Mouse (Mus musculus) olfactory bulb, adult 2 months (tissue): ENCODE measurements at regions not wholly inside any gene's neighbourhood (a gene's known extent, or its start where the extent isn't known, plus 50 kb on each side); places are given as distances from the start of the nearest gene placed in this dataset.

Experiments used
- H3K27ac ChIP-seq: fragments of 200-500 bp; 2 replicates; pipeline ENCODE4 v1.5.1; 2012; ENCODE audit warnings: low read depth, low read length; ENCODE audit not compliant: insufficient read depth
- H3K4me1 ChIP-seq: fragments of 200-500 bp; 2 replicates; pipeline ENCODE4 v1.6.1; 2012; ENCODE audit warnings: low read length; ENCODE audit not compliant: control insufficient read depth, insufficient read depth
- H3K4me3 ChIP-seq: fragments of 200-500 bp; 2 replicates; pipeline ENCODE4 v1.5.1; 2012; ENCODE audit warnings: mild to moderate bottlenecking, low read depth, low read length, moderate library complexity; ENCODE audit not compliant: insufficient read depth
- CTCF ChIP-seq: fragments of 200-500 bp; IDR thresholded peaks from 2 replicates; pipeline ENCODE4 v1.5.1; 2012; ENCODE audit warnings: low read depth, mild to moderate bottlenecking, low read length, moderate library complexity; ENCODE audit not compliant: insufficient read depth
- POLR2A ChIP-seq: fragments of 200-500 bp; IDR thresholded peaks from 2 replicates; pipeline ENCODE4 v1.6.1; 2012; ENCODE audit warnings: mild to moderate bottlenecking, low read depth, low read length, moderate library complexity; ENCODE audit not compliant: insufficient read depth
- WGBS: fragments of 180-500 bp; shearing (Covaris S2); methylation state at CpG from one replicate; pipeline ENCODE4 v1.1.7; 2018; 5-methylcytosine and 5-hydroxymethylcytosine counted together

DNA sequence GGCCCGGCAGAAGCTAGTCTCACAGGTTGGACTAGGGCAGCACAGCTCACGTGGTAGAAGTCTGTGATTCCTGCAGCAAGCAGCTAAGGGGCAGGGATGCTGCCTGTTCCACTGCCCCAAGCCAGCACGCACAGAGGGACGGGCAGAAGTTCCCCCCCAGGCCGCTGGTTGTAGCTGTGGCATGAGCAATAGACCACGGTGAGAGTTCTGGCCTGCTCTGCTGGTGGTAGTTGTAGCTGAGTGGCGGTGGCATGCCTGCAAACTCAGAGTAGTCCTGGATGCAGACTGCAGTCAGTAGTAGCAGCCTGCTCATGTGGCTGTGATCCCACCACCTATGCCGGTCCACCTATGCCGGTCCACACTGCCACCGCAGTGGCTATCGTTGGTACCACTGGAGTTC lies 71.5 kb upstream of the Rpl39l start:
- no peak for TF ChIP-seq POLR2A
- TF ChIP-seq CTCF: no peak
- H3K4me3 ChIP-seq: no peak overlapping the region
- WGBS: 96% methylated on average over 11 of the region's 11 CpGs
- H3K4me1 ChIP-seq: no peaks in the 10 kb centered on the region
- no peak overlapping the region for H3K27ac ChIP-seq

DNA sequence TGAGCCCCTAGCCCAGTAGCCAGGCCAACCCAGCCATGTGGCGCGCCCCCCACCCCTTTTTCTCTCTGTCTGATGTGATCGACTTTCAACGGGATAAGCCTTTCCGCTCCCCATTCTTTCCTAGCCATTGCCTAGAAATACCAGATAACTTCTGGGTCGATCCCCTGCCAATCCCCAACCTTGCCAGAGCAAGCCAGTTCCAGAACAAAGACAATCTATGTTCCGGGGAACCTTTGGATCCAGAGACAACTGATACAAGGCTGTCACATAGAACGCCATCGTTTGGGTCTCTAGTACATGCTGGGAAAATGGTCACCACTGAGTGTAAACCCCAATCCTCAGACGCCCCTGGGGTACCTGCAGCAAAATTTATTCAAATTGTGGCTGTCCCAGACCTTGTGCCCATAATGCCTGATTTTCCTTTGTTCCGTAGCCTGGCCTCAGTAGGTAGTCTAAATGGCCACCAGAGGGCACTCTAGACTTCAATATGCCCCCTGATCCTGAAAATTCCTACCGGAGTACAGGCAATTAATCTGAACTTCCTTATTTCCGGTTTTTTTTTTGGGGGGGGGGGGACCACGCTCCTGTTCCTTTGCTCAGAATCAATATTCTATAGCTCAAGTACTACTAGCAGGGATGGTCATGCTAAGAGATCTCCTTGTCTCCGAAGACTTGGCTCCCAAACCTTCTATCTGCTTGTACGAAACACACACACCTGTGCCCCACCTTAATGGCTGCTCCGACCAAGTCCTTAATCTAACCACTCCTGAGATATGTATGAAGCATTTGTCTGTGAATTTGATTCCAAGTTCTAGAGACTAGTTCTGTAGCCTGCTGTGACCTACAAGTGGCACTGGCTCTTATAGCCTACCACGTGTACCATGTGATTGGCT lies 81.3 kb upstream of the Rpl39l start:
- TF ChIP-seq POLR2A (no peak), CTCF (no peak)
- Histone ChIP-seq H3K4me1 (peaks cover 3% of the 10 kb centered on the region), H3K27ac (no peak overlapping the region), H3K4me3 (no peak overlapping the region)
- 49% methylated on average over 18 of the region's 18 CpGs for WGBS

DNA sequence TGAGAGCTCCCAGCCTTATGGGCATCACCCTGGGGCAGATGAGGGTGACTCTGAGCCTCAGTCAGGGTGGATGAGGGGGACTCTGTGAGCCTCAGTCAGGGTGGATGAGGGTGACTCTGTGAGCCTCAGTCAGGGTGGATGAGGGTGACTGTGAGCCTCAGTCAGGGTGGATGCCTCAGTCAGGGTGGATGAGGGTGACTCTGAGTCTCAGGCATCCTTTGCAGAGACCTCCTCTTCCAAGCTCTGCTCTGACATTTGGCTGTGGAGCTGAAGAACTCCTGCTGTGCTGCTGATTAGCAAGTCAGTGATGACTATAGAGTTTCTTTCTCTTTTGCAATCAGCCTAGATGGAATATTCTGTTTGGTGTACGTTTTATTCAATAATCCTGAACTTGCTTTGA lies 83.7 kb upstream of the Rpl39l start:
- Histone ChIP-seq H3K27ac (no peak overlapping the region), H3K4me3 (no peak overlapping the region), H3K4me1 (peaks cover 3% of the 10 kb centered on the region)
- TF ChIP-seq POLR2A (no peak), CTCF (no peak)
- 41% methylated on average over 1 of the region's 1 CpGs for WGBS

- WGBS: 79% methylated on average over 5 of the region's 5 CpGs
- Histone ChIP-seq H3K4me1 (peaks cover 3% of the 10 kb centered on the region), H3K27ac (no peak overlapping the region), H3K4me3 (no peak overlapping the region)
- TF ChIP-seq CTCF: no peak
- no peak for TF ChIP-seq POLR2A
Observed at GRCm38 (mm10) chr16:10085429-10085828, 84.6 kb upstream of the Rpl39l start.

DNA sequence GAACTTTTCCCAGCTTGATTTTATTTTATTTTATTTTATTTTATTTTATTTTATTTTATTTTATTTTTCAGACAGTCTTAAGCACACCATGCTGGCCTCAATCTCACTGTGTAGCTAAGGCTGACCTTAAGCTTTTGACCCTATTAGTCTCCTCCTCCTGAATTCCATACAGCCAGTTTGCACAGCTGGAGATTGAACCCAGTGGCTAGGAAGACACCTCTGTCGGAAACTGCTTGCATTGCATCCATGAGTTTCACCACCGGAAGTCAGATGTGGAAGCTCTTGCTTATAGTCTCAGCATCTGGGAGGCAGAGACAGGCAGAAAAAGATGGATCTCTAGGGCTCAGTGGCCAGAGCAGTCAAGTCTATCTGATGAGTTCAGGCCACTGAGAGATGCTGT lies 86.4 kb upstream of the Grin2a start:
- no peak overlapping the region for H3K4me3 ChIP-seq
- H3K27ac ChIP-seq: no peak overlapping the region
- TF ChIP-seq POLR2A: no peak
- no peak for TF ChIP-seq CTCF
- 70% methylated on average over 2 of the region's 2 CpGs for WGBS
- H3K4me1 ChIP-seq: peaks cover 3% of the 10 kb centered on the region

GRCm38 (mm10) chr16:10080121-10080679 lies 84.8 kb upstream of the Grin2a start:
- no peak overlapping the region for H3K4me3 ChIP-seq
- TF ChIP-seq CTCF: no peak
- no peak for TF ChIP-seq POLR2A
- H3K27ac ChIP-seq: no peak overlapping the region
- H3K4me1 ChIP-seq: no peaks in the 10 kb centered on the region
- 77% methylated on average over 7 of the region's 7 CpGs for whole genome bisulfite sequencing

DNA sequence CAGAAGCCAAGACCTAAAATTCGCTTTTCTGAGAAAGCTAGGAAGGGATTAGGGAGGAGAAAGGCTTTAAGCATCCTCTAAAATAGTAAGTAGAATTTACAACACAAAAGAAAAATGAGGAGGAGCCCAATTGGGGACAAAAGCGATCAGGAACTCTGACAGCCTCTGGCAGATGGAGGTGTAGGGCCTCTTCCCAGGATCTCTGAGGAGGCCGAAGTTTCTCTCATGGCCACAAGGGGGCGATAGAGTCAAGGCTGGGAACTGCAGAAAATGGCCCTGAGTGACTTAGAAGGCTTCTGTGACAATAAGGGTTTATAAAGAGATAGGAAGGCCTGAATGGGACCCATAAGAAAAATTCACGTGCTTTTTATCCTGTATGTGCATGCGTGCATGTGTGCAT lies 77.8 kb upstream of the Grin2a start:
- H3K4me3 ChIP-seq: no peak overlapping the region
- TF ChIP-seq CTCF: peak; percentile 73
- no peak for TF ChIP-seq POLR2A
- no peak overlapping the region for H3K27ac ChIP-seq
- peaks cover under 1% of the 10 kb centered on the region; the same call in 1 of the 2 replicates for H3K4me1 ChIP-seq
- WGBS: 32% methylated on average over 6 of the region's 6 CpGs

DNA sequence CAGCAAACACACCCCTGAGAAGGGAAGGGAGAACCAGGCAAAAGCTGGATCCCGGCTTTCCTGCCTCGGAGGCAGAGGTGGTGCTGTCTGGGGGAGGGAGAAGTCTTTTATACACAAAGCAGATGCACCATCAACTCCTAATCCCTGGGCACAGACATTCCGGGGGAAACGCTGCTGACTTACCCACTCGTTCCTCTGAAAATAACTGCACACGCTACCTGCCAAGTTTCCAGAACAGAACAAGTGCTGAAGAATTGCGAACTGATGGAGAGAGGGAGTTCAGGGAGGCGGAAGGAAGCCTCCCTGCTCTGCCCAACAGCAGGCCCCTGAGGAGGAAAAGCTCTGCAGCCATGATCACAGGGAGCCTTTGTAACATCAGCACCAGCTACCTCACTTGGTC lies 68.1 kb upstream of the Grin2a start:
- H3K4me3 ChIP-seq: no peak overlapping the region
- 48% methylated on average over 8 of the region's 8 CpGs for whole genome bisulfite sequencing
- H3K27ac ChIP-seq: 0 out of 2 replicates have a peak overlapping the region, but pooled peaks have one; percentile 22
- TF ChIP-seq POLR2A (no peak), CTCF (no peak)
- H3K4me1 ChIP-seq: peaks cover 25% of the 10 kb centered on the region

GRCm38 (mm10) chr16:10058094-10058493 lies 62.7 kb upstream of the Grin2a start:
- WGBS: 71% methylated on average over 4 of the region's 4 CpGs
- peaks cover 7% of the 10 kb centered on the region for H3K4me1 ChIP-seq
- no peak overlapping the region for H3K4me3 ChIP-seq
- no peak overlapping the region for H3K27ac ChIP-seq
- TF ChIP-seq POLR2A: no peak
- no peak for TF ChIP-seq CTCF
